Mouse (Mus musculus): ENCODE data around the gene Ncbp1.

GRCm38 (mm10) chr4:46202562-46203126 is 64.2 kb downstream of the Ncbp1 start:
- no peak for TF ChIP-seq CTCF (IDR thresholded peaks at IDR 0.05)
- no peak for TF ChIP-seq EP300 (IDR thresholded peaks at IDR 0.05; ENCODE audit: insufficient read depth, low read depth, low read length)

All from heart, adult 2 months (tissue).